Mouse (Mus musculus) embryonic fibroblast, embryonic 13.5 days (primary cell): ENCODE measurements around the gene Trim27. TPM values are rescaled to one million over a fixed set of nuclear protein-coding genes. Genes with fewer than 3 reads are reported as not detected.

ENCODE experiments used
- H3K27ac ChIP-seq: 2 replicates; pipeline ENCODE4 v1.5.1; 2012; ENCODE audit warnings: low read length, control low read depth, inconsistent platforms; ENCODE audit not compliant: insufficient read depth
- H3K4me1 ChIP-seq: 2 replicates; pipeline ENCODE4 v1.6.1; 2011; ENCODE audit warnings: low read length; ENCODE audit not compliant: control insufficient read depth, insufficient read depth
- H3K4me3 ChIP-seq: 2 replicates; pipeline ENCODE4 v1.5.1; 2011; ENCODE audit warnings: mild to moderate bottlenecking, control low read depth, low read length; ENCODE audit not compliant: insufficient read depth
- CTCF ChIP-seq: IDR thresholded peaks from 2 replicates; pipeline ENCODE4 v1.5.1; 2011; ENCODE audit warnings: mild to moderate bottlenecking, control low read depth, low read length, moderate library complexity, borderline replicate concordance; ENCODE audit not compliant: insufficient read depth
- POLR2A ChIP-seq: IDR thresholded peaks from 2 replicates; pipeline ENCODE4 v1.6.1; 2011; ENCODE audit warnings: low read depth, mild to moderate bottlenecking, control low read depth, low read length, moderate library complexity
- polyA plus RNA-seq: library from polyadenylated mRNA; stranded (reverse); fragments of >200 nt; gene quantifications from 2 replicates; pipeline ENCODE4 v1.2.4, GENCODE M21; 2011; ENCODE audit warnings: low read depth; ENCODE audit not compliant: missing spikeins, insufficient read length

Trim27 gene
- polyA plus RNA-seq, 1 experiment, result 61.4 TPM

GRCm38 (mm10) chr13:21236714-21237113 is 57.5 kb downstream of the Trim27 start:
- Histone ChIP-seq H3K4me1 (peaks cover 6% of the 10 kb centered on the region; the same call in 1 of the 2 replicates), H3K27ac (no peak overlapping the region), H3K4me3 (no peak overlapping the region)
- TF ChIP-seq POLR2A (no peak), CTCF (no peak)

GRCm38 (mm10) chr13:21237161-21237560 is 57.9 kb downstream of the Trim27 start:
- Histone ChIP-seq H3K4me1 (peaks cover 6% of the 10 kb centered on the region; the same call in 1 of the 2 replicates), H3K27ac (no peak overlapping the region), H3K4me3 (no peak overlapping the region)
- TF ChIP-seq POLR2A (no peak), CTCF (no peak)

- Histone ChIP-seq H3K27ac (no peak overlapping the region), H3K4me3 (no peak overlapping the region; the same call in 1 of the 2 replicates), H3K4me1 (peaks cover 4% of the 10 kb centered on the region; the same call in 1 of the 2 replicates)
- no peak for TF ChIP-seq POLR2A
- TF ChIP-seq CTCF, result no peak
Observed at GRCm38 (mm10) chr13:21240788-21241187, 61.5 kb downstream of the Trim27 start.

- no peak for TF ChIP-seq POLR2A
- TF ChIP-seq CTCF, result no peak
- peak overlapping the region; percentile 53 for H3K4me3 ChIP-seq
Observed at GRCm38 (mm10) chr13:21242408-21243125, 63.3 kb downstream of the Trim27 start.

GRCm38 (mm10) chr13:21243196-21243595 is 64.0 kb downstream of the Trim27 start:
- Histone ChIP-seq H3K4me1 (no peaks in the 10 kb centered on the region), H3K4me3 (peak overlapping the region; percentile 53), H3K27ac (no peak overlapping the region)
- no peak for TF ChIP-seq POLR2A
- no peak for TF ChIP-seq CTCF

More at GRCm38 (mm10) chr13:21242408-21243125, 63.3 kb downstream of the Trim27 start:
- H3K27ac ChIP-seq, result no peak overlapping the region
- 0 out of 2 replicates have a peak, but pooled peaks cover under 1% of the 10 kb centered on the region for H3K4me1 ChIP-seq

- Histone ChIP-seq H3K4me1 (no peaks in the 10 kb centered on the region), H3K4me3 (no peak overlapping the region), H3K27ac (no peak overlapping the region)
- no peak for TF ChIP-seq CTCF
- no peak for TF ChIP-seq POLR2A
Observed at GRCm38 (mm10) chr13:21244089-21244488, 64.8 kb downstream of the Trim27 start.

Other genes starting within 250 kb of the Trim27 start
- not detected in 2 replicates for gene Olfr1370, start 104.5 kb upstream of the Trim27 start, polyA plus RNA-seq
- not detected in 2 replicates for gene Olfr1369-ps1, start 68.0 kb upstream of the Trim27 start, polyA plus RNA-seq
- gene Olfr263, start 49.8 kb upstream of the Trim27 start, polyA plus RNA-seq, result not detected in 2 replicates
- not detected in 2 replicates for gene Olfr1368, start 33.6 kb upstream of the Trim27 start, polyA plus RNA-seq
- not detected in 2 replicates for gene Gpx5, start 113.3 kb downstream of the Trim27 start, polyA plus RNA-seq
- not detected in 2 replicates for gene Gpx6, start 132.7 kb downstream of the Trim27 start, polyA plus RNA-seq
- gene Olfr1367, start 167.5 kb downstream of the Trim27 start, polyA plus RNA-seq, result not detected in 2 replicates
- gene Zscan12, start 183.4 kb downstream of the Trim27 start, polyA plus RNA-seq, result 6.2 and 8.7 TPM in 2 replicates
- 52.5 and 60.7 TPM in 2 replicates for gene Zkscan3, start 223.3 kb downstream of the Trim27 start, polyA plus RNA-seq